Mouse (Mus musculus) intestine, embryonic 14.5 days (tissue): ENCODE measurements around the gene Cul7. TPM values are rescaled to one million over a fixed set of nuclear protein-coding genes. Genes with fewer than 3 reads are reported as not detected.

Source experiments
- ATAC-seq: fragments of 200-750 bp; cut with Nextera tagmentation; replicated peaks from 2 replicates; pipeline ENCODE4 v1.8.0; 2017; ENCODE audit warnings: low read depth, moderate number of reproducible peaks, moderate TSS enrichment, moderate library complexity; ENCODE audit not compliant: low FRiP score, low TSS enrichment
- DNase-seq: peaks from one replicate; pipeline ENCODE4 v3.0.0-alpha.2; 2018; ENCODE audit warnings: low spot score
- H3K27ac ChIP-seq: fragments of 300-500 bp; sonication (generic); 2 replicates; pipeline ENCODE4 v1.5.1; 2014; ENCODE audit warnings: low read depth, mild to moderate bottlenecking, control low read depth
- H3K27me3 ChIP-seq: fragments of 300-500 bp; sonication (generic); replicated peaks from 2 replicates; pipeline ENCODE4 v1.6.1; 2014; ENCODE audit warnings: low read length, control low read depth; ENCODE audit not compliant: control insufficient read depth, insufficient read depth
- H3K36me3 ChIP-seq: fragments of 300-500 bp; sonication (generic); 2 replicates; pipeline ENCODE4 v1.6.1; 2014; ENCODE audit warnings: low read length, control low read depth; ENCODE audit not compliant: control insufficient read depth, insufficient read depth
- H3K4me1 ChIP-seq: fragments of 300-500 bp; sonication (generic); replicated peaks from 2 replicates; pipeline ENCODE4 v1.6.1; 2014; ENCODE audit warnings: low read length, control low read depth, mixed read lengths; ENCODE audit not compliant: control insufficient read depth, insufficient read depth
- H3K4me2 ChIP-seq: fragments of 300-500 bp; sonication (generic); 2 replicates; pipeline ENCODE4 v1.6.1; 2014; ENCODE audit warnings: low read length
- H3K4me3 ChIP-seq: fragments of 300-500 bp; sonication (generic); 2 replicates; pipeline ENCODE4 v1.5.1; 2014; ENCODE audit warnings: low read depth, low read length, control low read depth, mixed read lengths
- H3K9ac ChIP-seq: fragments of 300-500 bp; sonication (generic); 2 replicates; pipeline ENCODE4 v1.6.1; 2014; ENCODE audit warnings: mild to moderate bottlenecking, low read length
- H3K9me3 ChIP-seq: fragments of 300-500 bp; sonication (generic); 2 replicates; pipeline ENCODE4 v1.6.1; 2016; ENCODE audit warnings: low read length, control low read depth; ENCODE audit not compliant: control insufficient read depth
- WGBS: fragments of 180-500 bp; shearing (Covaris S2); extraction: QIAGEN DNeasy Blood & Tissue Kit; methylation state at CpG from one replicate; pipeline ENCODE4 v1.1.7; 2014; 5-methylcytosine and 5-hydroxymethylcytosine counted together
- polyA plus RNA-seq: library from polyadenylated mRNA; unstranded; fragments of >200 nt; fragmentation: Nextera tagmentation; extraction: Ambion mirVana; gene quantifications from 2 replicates; pipeline ENCODE4 v1.2.1, GENCODE M21; 2014

The Cul7 gene
- polyA plus RNA-seq, 1 experiment from 2014 or later, result 43.7 TPM

DNA sequence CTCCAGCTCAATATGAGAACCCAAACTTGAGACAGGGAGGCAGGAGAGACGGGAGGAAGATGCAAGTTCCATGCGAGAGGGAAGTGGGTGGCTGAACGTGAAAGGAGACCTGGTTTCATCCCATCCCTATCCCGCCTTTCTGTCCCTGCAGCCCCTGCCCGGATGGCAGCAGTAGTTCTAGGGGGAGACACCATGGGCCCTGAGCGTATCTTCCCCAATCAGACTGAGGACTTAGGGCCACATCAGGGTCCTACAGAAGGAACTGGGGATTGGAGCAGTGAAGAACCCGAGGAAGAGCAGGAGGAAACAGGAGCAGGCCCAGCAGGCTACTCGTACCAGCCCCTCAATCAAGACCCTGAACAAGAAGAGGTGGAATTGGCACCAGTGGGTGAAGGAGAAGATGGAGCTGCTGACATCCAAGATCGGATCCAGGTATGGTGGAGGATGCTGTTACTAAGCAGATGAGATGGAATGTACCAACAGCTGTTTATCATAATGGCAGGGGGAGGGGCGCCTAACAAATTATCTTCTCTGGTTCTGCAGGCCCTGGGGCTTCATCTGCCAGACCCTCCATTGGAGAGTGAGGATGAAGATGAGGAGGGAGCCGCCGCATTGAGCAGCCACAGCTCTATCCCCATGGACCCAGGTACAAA lies 31.5 kb downstream of the Cul7 start:
- H3K36me3 ChIP-seq, result peaks cover 50% of the 10 kb centered on the region
- H3K4me3 ChIP-seq, result peak overlapping the region; percentile 86
- no peaks in the 10 kb centered on the region for H3K9me3 ChIP-seq
- ATAC-seq, result no peak
- DNase-seq, result no peak
- peaks cover 21% of the 10 kb centered on the region for H3K4me1 ChIP-seq
- 0 out of 2 replicates have a peak overlapping the region, but pooled peaks have one; percentile 18 for H3K27ac ChIP-seq
- H3K9ac ChIP-seq, result peak overlapping the region; percentile 47
- no peaks in the 10 kb centered on the region for H3K27me3 ChIP-seq
- WGBS, result 23% methylated on average over 12 of the region's 12 CpGs
- H3K4me2 ChIP-seq, result peak overlapping the region; percentile 83

DNA sequence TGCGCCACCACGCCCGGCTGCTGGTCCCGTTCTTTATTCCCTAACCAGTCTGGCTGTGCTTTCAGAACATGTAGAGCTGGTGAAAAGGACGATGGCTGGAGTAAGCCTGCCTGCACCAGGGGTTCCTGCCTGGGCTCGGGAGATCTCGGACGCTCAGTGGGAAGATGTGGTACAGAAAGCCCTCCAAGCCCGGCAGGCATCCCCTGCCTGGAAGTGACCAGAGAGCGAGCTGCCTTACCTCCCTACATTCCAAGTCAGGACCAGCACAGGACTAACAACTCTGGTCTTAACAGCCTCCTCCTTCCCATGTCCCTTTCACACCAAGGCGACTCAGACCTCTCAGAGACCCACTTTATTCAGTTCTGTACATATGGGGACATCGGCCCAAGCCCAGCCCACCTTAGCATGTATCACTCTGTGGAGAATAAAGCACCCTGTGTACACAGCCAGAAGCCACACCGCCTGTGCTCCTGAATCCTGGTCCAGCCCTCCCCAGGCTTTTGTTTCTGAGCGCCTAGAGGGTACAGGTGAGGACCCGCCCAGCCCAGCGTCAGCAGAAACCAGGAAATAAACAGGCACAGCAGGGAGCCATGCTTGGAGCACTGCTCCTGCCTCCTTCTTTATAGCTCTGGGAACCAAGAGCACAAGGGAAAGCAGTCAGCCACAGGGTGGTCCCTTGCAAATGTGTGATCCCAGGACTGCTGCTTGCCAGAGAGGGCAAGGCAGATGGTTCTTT lies 32.7 kb downstream of the Cul7 start:
- Histone ChIP-seq H3K27me3 (no peaks in the 10 kb centered on the region), H3K27ac (no peak overlapping the region), H3K9me3 (no peaks in the 10 kb centered on the region), H3K4me1 (peaks cover 21% of the 10 kb centered on the region), H3K4me2 (no peak overlapping the region), H3K4me3 (no peak overlapping the region), H3K36me3 (peaks cover 54% of the 10 kb centered on the region), H3K9ac (no peak overlapping the region)
- WGBS, result 86% methylated on average over 16 of the region's 16 CpGs
- ATAC-seq, result no peak
- no peak for DNase-seq

DNA sequence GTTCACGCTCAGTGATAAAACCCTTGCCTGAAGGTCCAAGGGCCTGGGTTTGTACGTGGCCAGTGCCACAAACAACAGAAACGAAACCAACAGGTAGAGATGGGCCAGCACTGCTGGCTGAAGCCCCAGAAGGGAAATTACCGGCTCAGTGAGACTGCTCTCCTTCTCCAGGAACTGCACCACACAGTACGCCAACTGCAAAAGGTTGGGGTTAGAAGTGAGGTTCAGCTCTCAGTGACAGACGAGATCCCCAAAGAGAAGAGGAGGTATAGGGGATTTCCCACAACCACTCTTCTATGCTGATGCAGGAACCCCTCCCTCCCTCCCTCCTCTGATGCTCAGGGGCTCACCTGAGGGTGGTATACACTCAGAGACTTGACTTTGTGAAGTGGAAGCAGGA lies 35.8 kb downstream of the Cul7 start:
- no peak for DNase-seq
- peaks cover 7% of the 10 kb centered on the region; the same call in 1 of the 2 replicates for H3K4me1 ChIP-seq
- H3K9me3 ChIP-seq, result no peaks in the 10 kb centered on the region

DNA sequence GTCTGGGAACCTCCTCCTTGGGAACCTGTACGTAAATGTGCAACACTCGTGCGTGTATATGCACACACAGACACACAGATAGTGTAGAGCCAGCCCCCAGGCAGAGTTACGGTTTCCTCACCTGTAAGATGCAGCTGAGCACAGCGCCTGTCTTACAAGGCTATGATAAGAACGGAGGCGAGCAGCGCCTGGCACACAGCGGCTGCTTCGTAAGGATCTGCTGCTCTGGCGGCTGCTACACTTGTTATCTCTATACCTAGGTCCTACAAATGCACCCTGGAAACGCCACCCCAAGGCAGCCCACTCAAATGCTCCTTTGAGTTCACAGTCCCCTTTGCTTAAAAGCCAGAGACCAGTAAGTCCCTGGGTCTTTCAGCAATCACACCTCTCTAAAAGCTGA lies 40.5 kb downstream of the Cul7 start:
- no peak overlapping the region for H3K9ac ChIP-seq
- no peak overlapping the region for H3K4me2 ChIP-seq
- WGBS, result 91% methylated on average over 12 of the region's 12 CpGs
- H3K9me3 ChIP-seq, result no peaks in the 10 kb centered on the region
- H3K27ac ChIP-seq, result no peak overlapping the region
- no peaks in the 10 kb centered on the region for H3K27me3 ChIP-seq
- H3K36me3 ChIP-seq, result peaks cover 35% of the 10 kb centered on the region
- ATAC-seq (no peak), DNase-seq (no peak)
- no peak overlapping the region for H3K4me3 ChIP-seq
- H3K4me1 ChIP-seq, result no peaks in the 10 kb centered on the region

More for the DNA sequence above, 35.8 kb downstream of the Cul7 start:
- Histone ChIP-seq H3K27me3 (no peaks in the 10 kb centered on the region), H3K4me3 (no peak overlapping the region), H3K27ac (no peak overlapping the region), H3K9ac (no peak overlapping the region), H3K4me2 (no peak overlapping the region), H3K36me3 (peaks cover 58% of the 10 kb centered on the region)
- 92% methylated on average over 6 of the region's 6 CpGs for WGBS
- no peak for ATAC-seq

DNA sequence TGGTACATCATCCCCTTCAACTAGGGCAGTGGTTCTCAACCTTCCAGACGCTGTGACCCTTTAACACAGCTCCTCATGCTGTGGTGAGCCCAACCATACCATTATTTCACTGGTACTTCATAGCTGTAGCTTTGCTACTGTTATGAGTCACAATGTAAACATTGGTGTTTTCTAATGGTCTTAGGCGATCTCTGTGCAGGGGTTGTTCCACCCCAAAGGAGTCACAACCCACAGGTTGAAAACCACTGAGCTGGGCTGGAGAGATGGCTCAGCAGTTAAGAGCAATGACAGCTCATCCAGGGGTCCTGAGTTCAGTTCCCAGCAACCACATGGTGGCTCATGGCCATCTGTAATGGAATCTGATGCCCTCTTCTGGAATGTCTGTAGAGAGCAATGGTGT lies 41.3 kb downstream of the Cul7 start:
- Histone ChIP-seq H3K4me1 (no peaks in the 10 kb centered on the region), H3K27ac (no peak overlapping the region), H3K4me3 (no peak overlapping the region), H3K9ac (no peak overlapping the region), H3K9me3 (no peaks in the 10 kb centered on the region), H3K4me2 (no peak overlapping the region), H3K27me3 (no peaks in the 10 kb centered on the region), H3K36me3 (peaks cover 32% of the 10 kb centered on the region)
- WGBS, result 82% methylated on average over 2 of the region's 2 CpGs
- no peak for ATAC-seq
- no peak for DNase-seq

DNA sequence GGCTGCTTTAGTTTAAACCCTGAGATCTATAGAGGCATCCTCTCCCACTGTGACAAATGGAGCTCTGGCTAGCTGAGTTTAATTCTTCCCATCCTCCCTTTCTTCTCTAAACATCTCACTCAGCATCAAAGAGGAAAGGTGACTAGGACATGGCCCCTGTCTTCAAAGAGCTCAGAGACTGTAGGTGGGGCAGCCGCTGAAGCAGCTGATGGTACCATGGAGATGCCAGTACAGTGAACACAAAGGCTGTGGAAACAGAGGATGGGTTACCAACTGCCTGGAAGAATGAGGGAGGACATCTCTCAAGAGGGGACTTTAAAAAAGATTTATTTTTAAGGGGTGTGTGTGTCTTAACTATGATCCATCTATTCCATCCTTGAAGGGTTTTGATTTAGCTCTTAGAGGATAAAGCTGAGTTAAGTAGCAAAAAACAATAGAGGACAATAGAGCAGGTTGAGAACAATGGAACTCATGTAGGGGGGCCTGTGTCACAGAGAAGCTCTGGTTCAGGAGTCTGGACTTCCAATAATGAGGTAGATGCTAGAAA lies 44.5 kb downstream of the Cul7 start:
- ATAC-seq, result no peak
- Histone ChIP-seq H3K4me3 (no peak overlapping the region), H3K9ac (no peak overlapping the region), H3K9me3 (no peaks in the 10 kb centered on the region), H3K36me3 (peaks cover 20% of the 10 kb centered on the region; the same call in 1 of the 2 replicates), H3K4me1 (no peaks in the 10 kb centered on the region), H3K27me3 (no peaks in the 10 kb centered on the region), H3K4me2 (no peak overlapping the region), H3K27ac (no peak overlapping the region)
- DNase-seq, result no peak
- WGBS, result 83% methylated on average over 1 of the region's 1 CpGs

DNA sequence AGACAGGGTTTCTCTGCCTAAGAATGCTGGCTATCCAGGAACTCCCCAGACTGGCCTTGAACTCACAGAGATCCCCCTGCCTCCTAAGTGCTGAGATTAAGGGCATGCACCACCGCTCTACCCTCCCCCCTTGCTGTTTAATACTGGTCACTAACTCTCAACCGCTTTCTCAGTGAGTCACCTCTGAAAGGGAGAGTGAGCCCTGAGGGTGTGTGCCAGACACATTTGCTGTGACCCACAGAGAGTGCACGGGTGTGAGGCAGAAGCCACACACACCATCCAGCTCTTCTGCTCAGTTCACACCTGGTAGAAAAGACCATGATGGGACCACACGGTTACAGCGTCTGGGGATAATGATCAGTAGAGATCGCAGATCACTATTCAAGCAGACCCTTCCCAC lies 48.4 kb downstream of the Cul7 start:
- Histone ChIP-seq H3K9ac (no peak overlapping the region), H3K9me3 (no peaks in the 10 kb centered on the region), H3K4me1 (peaks cover 12% of the 10 kb centered on the region), H3K27me3 (no peaks in the 10 kb centered on the region), H3K27ac (no peak overlapping the region), H3K36me3 (peaks cover 21% of the 10 kb centered on the region; the same call in 1 of the 2 replicates), H3K4me3 (no peak overlapping the region), H3K4me2 (no peak overlapping the region)
- ATAC-seq (no peak), DNase-seq (no peak)
- WGBS, result 83% methylated on average over 6 of the region's 6 CpGs

DNA sequence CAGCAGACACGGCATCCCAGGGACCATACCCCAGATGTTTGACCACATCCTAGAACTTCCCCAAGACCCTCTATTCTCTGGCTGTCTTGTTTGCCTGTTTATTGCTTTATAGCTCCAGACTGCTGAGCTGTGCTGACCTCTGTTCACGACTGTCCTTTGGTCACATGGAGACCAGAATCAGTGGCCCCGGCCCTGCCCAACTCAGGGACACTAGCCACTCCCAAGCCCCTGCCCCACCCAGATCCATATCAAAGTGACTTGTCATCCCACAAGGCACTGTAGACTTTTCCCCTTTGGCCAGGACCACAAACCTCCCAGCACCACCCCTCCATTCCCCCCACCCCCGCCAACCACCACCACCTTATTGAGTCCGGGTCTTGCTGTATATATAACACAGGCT lies 49.1 kb downstream of the Cul7 start:
- Histone ChIP-seq H3K9ac (no peak overlapping the region), H3K27ac (no peak overlapping the region), H3K36me3 (peaks cover 21% of the 10 kb centered on the region; the same call in 1 of the 2 replicates), H3K9me3 (no peaks in the 10 kb centered on the region), H3K4me1 (peaks cover 16% of the 10 kb centered on the region), H3K4me3 (no peak overlapping the region), H3K27me3 (no peaks in the 10 kb centered on the region), H3K4me2 (no peak overlapping the region)
- ATAC-seq, result no peak
- 57% methylated on average over 5 of the region's 5 CpGs for WGBS
- DNase-seq, result no peak
